Mouse (Mus musculus) megakaryocyte progenitor cell, adult 5-6 weeks (primary cell): ENCODE measurements around the gene Slc39a11. TPM values are rescaled to one million over a fixed set of nuclear protein-coding genes. Genes with fewer than 3 reads are reported as not detected.
"Not testable (repeated sequence)": the region's sequence is repeated elsewhere in the genome, so short reads cannot be mapped to it uniquely, and the experiment has no call there.

Experiments
- ATAC-seq: replicated peaks from 2 replicates; pipeline ENCODE4 v1.8.0; 2016; ENCODE audit warnings: mild to moderate bottlenecking, moderate TSS enrichment, inconsistent platforms; ENCODE audit not compliant: poor library complexity
- total RNA-seq, 2 experiments: library from RNA; stranded (forward) in 1 of 2; stranded (reverse) in 1 of 2; fragments of 157-497, 149-512 nt in 1 of 2; fragments of 200-1000 nt in 1 of 2; gene quantifications; 2 replicates each; pipeline versions ENCODE4 v1.2.3 to v1.2.4; 2015 to 2017

Gene Slc39a11
- total RNA-seq, 2 experiments from 2014 or later, result 25.6 to 30.9 TPM

GRCm38 (mm10) chr11:113601616-113602343, 48.1 kb downstream of the Slc39a11 start:
- no peak for ATAC-seq

GRCm38 (mm10) chr11:113600526-113601245, 49.2 kb downstream of the Slc39a11 start:
- ATAC-seq, result no peak

GRCm38 (mm10) chr11:113597632-113598031, 52.2 kb downstream of the Slc39a11 start:
- ATAC-seq, result no peak

GRCm38 (mm10) chr11:113595144-113595543, 54.7 kb downstream of the Slc39a11 start:
- ATAC-seq, result no peak

GRCm38 (mm10) chr11:113588936-113589335, 60.9 kb downstream of the Slc39a11 start:
- ATAC-seq, result no peak

- ATAC-seq, result no peak
Measured at GRCm38 (mm10) chr11:113586423-113586822, 63.5 kb downstream of the Slc39a11 start.

- ATAC-seq, result no peak
Measured at GRCm38 (mm10) chr11:113583879-113584661, 65.8 kb downstream of the Slc39a11 start.

- no peak for ATAC-seq
Measured at GRCm38 (mm10) chr11:113577221-113577620, 72.7 kb downstream of the Slc39a11 start.

- ATAC-seq, result no peak
Measured at GRCm38 (mm10) chr11:113572641-113573040, 77.2 kb downstream of the Slc39a11 start.

- no peak for ATAC-seq
Measured at GRCm38 (mm10) chr11:113571616-113572015, 78.3 kb downstream of the Slc39a11 start.

- peak; percentile 45 for ATAC-seq
Measured at GRCm38 (mm10) chr11:113568999-113569398, 80.9 kb downstream of the Slc39a11 start.

- ATAC-seq, result not testable (repeated sequence)
Measured at GRCm38 (mm10) chr11:113567926-113568325, 82.0 kb downstream of the Slc39a11 start.

- peak; percentile 96 for ATAC-seq
Measured at GRCm38 (mm10) chr11:113565006-113565995, 84.6 kb downstream of the Slc39a11 start.

- ATAC-seq, result no peak
Measured at GRCm38 (mm10) chr11:113562326-113562725, 87.6 kb downstream of the Slc39a11 start.

GRCm38 (mm10) chr11:113560150-113560549, 89.7 kb downstream of the Slc39a11 start:
- ATAC-seq, result no peak

GRCm38 (mm10) chr11:113558505-113558904, 91.4 kb downstream of the Slc39a11 start:
- ATAC-seq, result no peak

- ATAC-seq, result peak; percentile 91
Measured at GRCm38 (mm10) chr11:113556142-113556541, 93.7 kb downstream of the Slc39a11 start.

GRCm38 (mm10) chr11:113554701-113555360, 95.0 kb downstream of the Slc39a11 start:
- ATAC-seq, result peak; percentile 34

- ATAC-seq, result no peak
Measured at GRCm38 (mm10) chr11:113554194-113554593, 95.7 kb downstream of the Slc39a11 start.

- ATAC-seq, result no peak
Measured at GRCm38 (mm10) chr11:113553605-113554004, 96.3 kb downstream of the Slc39a11 start.
